Mouse (Mus musculus): ENCODE measurements around the gene Aim2. TPM values are rescaled to one million over a fixed set of nuclear protein-coding genes. Genes with fewer than 3 reads are reported as not detected.
"Not testable (repeated sequence)": the region's sequence is repeated elsewhere in the genome, so short reads cannot be mapped to it uniquely, and the experiment has no call there.

Aim2 gene
- polyA plus RNA-seq (2012; ENCODE audit: insufficient read depth, insufficient read length, missing spikeins): 62.9 and 94.2 TPM in 2 replicates

- Histone ChIP-seq H3K27ac (ENCODE audit: insufficient read depth, low read depth, low read length) (no peak within 1 kb of the TSS), H3K4me1 (ENCODE audit: control insufficient read depth, insufficient read depth, low read length) (no peaks in the 10 kb centered on the region), H3K4me3 (ENCODE audit: insufficient read depth, low read length) (no peak within 1 kb of the TSS)
- TF ChIP-seq POLR2A (IDR thresholded peaks at IDR 0.05; ENCODE audit: borderline replicate concordance, low read depth, low read length): no peak
- TF ChIP-seq CTCF (IDR thresholded peaks at IDR 0.05; ENCODE audit: low read depth, low read length): no peak
Measured at GRCm38 (mm10) chr1:173350372-173350957, at the start of gene Aim2. Gene Aim2, plus strand, starts transcription at chr1:173350879.

- H3K4me1 ChIP-seq (ENCODE audit: control insufficient read depth, insufficient read depth, low read length); H3K4me3 ChIP-seq (ENCODE audit: insufficient read depth, low read length); H3K27ac ChIP-seq (ENCODE audit: insufficient read depth, low read depth, low read length): not testable (repeated sequence)
Measured at GRCm38 (mm10) chr1:173302795-173303194, 47.9 kb upstream of the Aim2 start.

GRCm38 (mm10) chr1:173313535-173314050 is 37.1 kb upstream of the Aim2 start:
- H3K27ac ChIP-seq (ENCODE audit: insufficient read depth, low read depth, low read length); H3K4me1 ChIP-seq (ENCODE audit: control insufficient read depth, insufficient read depth, low read length); H3K4me3 ChIP-seq (ENCODE audit: insufficient read depth, low read length): not testable (repeated sequence)

GRCm38 (mm10) chr1:173315725-173316124 is 35.0 kb upstream of the Aim2 start:
- H3K27ac ChIP-seq (ENCODE audit: insufficient read depth, low read depth, low read length): no peak overlapping the region
- no peak overlapping the region for H3K4me3 ChIP-seq (ENCODE audit: insufficient read depth, low read length)
- TF ChIP-seq CTCF (IDR thresholded peaks at IDR 0.05; ENCODE audit: low read depth, low read length) (no peak), POLR2A (IDR thresholded peaks at IDR 0.05; ENCODE audit: borderline replicate concordance, low read depth, low read length) (no peak)
- H3K4me1 ChIP-seq (ENCODE audit: control insufficient read depth, insufficient read depth, low read length): no peaks in the 10 kb centered on the region

GRCm38 (mm10) chr1:173317925-173318477 is 32.7 kb upstream of the Aim2 start:
- no peak for TF ChIP-seq CTCF (IDR thresholded peaks at IDR 0.05; ENCODE audit: low read depth, low read length)
- no peak for TF ChIP-seq POLR2A (IDR thresholded peaks at IDR 0.05; ENCODE audit: borderline replicate concordance, low read depth, low read length)
- no peak overlapping the region for H3K4me3 ChIP-seq (ENCODE audit: insufficient read depth, low read length)
- no peaks in the 10 kb centered on the region for H3K4me1 ChIP-seq (ENCODE audit: control insufficient read depth, insufficient read depth, low read length)
- H3K27ac ChIP-seq (ENCODE audit: insufficient read depth, low read depth, low read length): no peak overlapping the region

- no peaks in the 10 kb centered on the region for H3K4me1 ChIP-seq (ENCODE audit: control insufficient read depth, insufficient read depth, low read length)
- H3K4me3 ChIP-seq (ENCODE audit: insufficient read depth, low read length): no peak overlapping the region
- TF ChIP-seq CTCF (IDR thresholded peaks at IDR 0.05; ENCODE audit: low read depth, low read length): no peak
- TF ChIP-seq POLR2A (IDR thresholded peaks at IDR 0.05; ENCODE audit: borderline replicate concordance, low read depth, low read length): no peak
- no peak overlapping the region for H3K27ac ChIP-seq (ENCODE audit: insufficient read depth, low read depth, low read length)
Measured at GRCm38 (mm10) chr1:173321593-173322248, 29.0 kb upstream of the Aim2 start.

GRCm38 (mm10) chr1:173322249-173322627 is 28.4 kb upstream of the Aim2 start:
- Histone ChIP-seq H3K4me3 (ENCODE audit: insufficient read depth, low read length) (no peak overlapping the region), H3K4me1 (ENCODE audit: control insufficient read depth, insufficient read depth, low read length) (no peaks in the 10 kb centered on the region), H3K27ac (ENCODE audit: insufficient read depth, low read depth, low read length) (no peak overlapping the region)
- TF ChIP-seq POLR2A (IDR thresholded peaks at IDR 0.05; ENCODE audit: borderline replicate concordance, low read depth, low read length) (no peak), CTCF (IDR thresholded peaks at IDR 0.05; ENCODE audit: low read depth, low read length) (no peak)

GRCm38 (mm10) chr1:173323839-173324585 is 26.7 kb upstream of the Aim2 start:
- TF ChIP-seq POLR2A (IDR thresholded peaks at IDR 0.05; ENCODE audit: borderline replicate concordance, low read depth, low read length) (no peak), CTCF (IDR thresholded peaks at IDR 0.05; ENCODE audit: low read depth, low read length) (peak; percentile 83)
- H3K27ac ChIP-seq (ENCODE audit: insufficient read depth, low read depth, low read length): no peak overlapping the region
- no peak overlapping the region for H3K4me3 ChIP-seq (ENCODE audit: insufficient read depth, low read length)
- no peaks in the 10 kb centered on the region for H3K4me1 ChIP-seq (ENCODE audit: control insufficient read depth, insufficient read depth, low read length)

GRCm38 (mm10) chr1:173324961-173325360 is 25.7 kb upstream of the Aim2 start:
- no peaks in the 10 kb centered on the region for H3K4me1 ChIP-seq (ENCODE audit: control insufficient read depth, insufficient read depth, low read length)
- TF ChIP-seq CTCF (IDR thresholded peaks at IDR 0.05; ENCODE audit: low read depth, low read length): no peak
- TF ChIP-seq POLR2A (IDR thresholded peaks at IDR 0.05; ENCODE audit: borderline replicate concordance, low read depth, low read length): no peak
- no peak overlapping the region for H3K27ac ChIP-seq (ENCODE audit: insufficient read depth, low read depth, low read length)
- no peak overlapping the region for H3K4me3 ChIP-seq (ENCODE audit: insufficient read depth, low read length)

- no peak overlapping the region for H3K4me3 ChIP-seq (ENCODE audit: insufficient read depth, low read length)
- H3K4me1 ChIP-seq (ENCODE audit: control insufficient read depth, insufficient read depth, low read length): no peaks in the 10 kb centered on the region
- no peak overlapping the region for H3K27ac ChIP-seq (ENCODE audit: insufficient read depth, low read depth, low read length)
- TF ChIP-seq CTCF (IDR thresholded peaks at IDR 0.05; ENCODE audit: low read depth, low read length): no peak
- no peak for TF ChIP-seq POLR2A (IDR thresholded peaks at IDR 0.05; ENCODE audit: borderline replicate concordance, low read depth, low read length)
Measured at GRCm38 (mm10) chr1:173325395-173325794, 25.3 kb upstream of the Aim2 start.
